Mouse (Mus musculus) central nervous system, embryonic 11.5 days (tissue): Measurements from ENCODE around the gene Olfr469. TPM values are rescaled to one million over a fixed set of nuclear protein-coding genes. Genes with fewer than 3 reads are reported as not detected.

Experiments used
- polyA plus RNA-seq: library from polyadenylated mRNA; depleted of rRNA; stranded (reverse); fragments of >200 nt; gene quantifications from 2 replicates; pipeline ENCODE4 v1.2.3, GENCODE M21; 2012; rRNA removed

Olfr469 gene
- polyA plus RNA-seq, result not detected in 2 replicates

GRCm38 (mm10) chr7:107825441-107825840, at the start of gene Olfr469:
Olfr469 (minus strand) TSS chr7:107825541.

GRCm38 (mm10) chr7:107847390-107847789, 22.0 kb upstream of the Olfr469 start, which contains the start of gene Olfr470:
Olfr470 (minus strand) TSS chr7:107847490.

GRCm38 (mm10) chr7:107811963-107812362, 13.4 kb downstream of the Olfr469 start, which contains the start of gene Olfr467:
Olfr467 (plus strand) TSS chr7:107812263.

GRCm38 (mm10) chr7:107801108-107801507, 24.2 kb downstream of the Olfr469 start, which contains the start of gene Ovch2:
Ovch2 (minus strand) TSS chr7:107801208.

Other genes starting within 250 kb of the Olfr469 start
- 4.8 and 12.0 TPM in 2 replicates for gene Ppfibp2, start 230.3 kb downstream of the Olfr469 start, polyA plus RNA-seq
- gene 5330417H12Rik, start 200.4 kb downstream of the Olfr469 start, polyA plus RNA-seq, result not detected in 2 replicates
- gene Cyb5r2, start 67.5 kb downstream of the Olfr469 start, polyA plus RNA-seq, result 0.16 and 0.24 TPM in 2 replicates
- not detected in 2 replicates for gene Ovch2, start 24.3 kb downstream of the Olfr469 start, polyA plus RNA-seq
- not detected in 2 replicates for gene Olfr467, start 13.3 kb downstream of the Olfr469 start, polyA plus RNA-seq
- gene Olfr470, start 21.9 kb upstream of the Olfr469 start, polyA plus RNA-seq, result not detected in 2 replicates
- gene Olfr472, start 72.4 kb upstream of the Olfr469 start, polyA plus RNA-seq, result not detected in 2 replicates
- gene Olfr473, start 104.9 kb upstream of the Olfr469 start, polyA plus RNA-seq, result not detected in 2 replicates
- gene Olfr474, start 129.1 kb upstream of the Olfr469 start, polyA plus RNA-seq, result not detected in 2 replicates
- gene Olfr476, start 139.3 kb upstream of the Olfr469 start, polyA plus RNA-seq, result not detected in 2 replicates
- gene Olfr477, start 161.2 kb upstream of the Olfr469 start, polyA plus RNA-seq, result not detected in 2 replicates
- gene Olfr478, start 208.4 kb upstream of the Olfr469 start, polyA plus RNA-seq, result not detected in 2 replicates
- not detected in 2 replicates for gene Olfr479, start 225.2 kb upstream of the Olfr469 start, polyA plus RNA-seq
- not detected in 2 replicates for gene Olfr480, start 241.8 kb upstream of the Olfr469 start, polyA plus RNA-seq